ENCODE assay signal across 8 mouse cellular contexts in genomic region chr16:32189109-32189508, GRCm38 (mm10). TPM values are rescaled to one million over a fixed set of nuclear protein-coding genes. Genes with fewer than 3 reads are reported as not detected.
DNase-seq lines count a peak whose midpoint lies in the region; ATAC-seq and TF ChIP-seq lines count a peak whose summit lies in the region.

No protein-coding gene starts in this region.

- peak; percentile 33 for DNase-seq in forebrain, embryonic 14.5 days (ENCODE audit: low spot score)
- DNase-seq in thymus, adult 2 months: peak; percentile 32
- no peak for DNase-seq in thymus, adult 18-20 months
- peak; percentile 36 for DNase-seq in left cerebral cortex, postnatal 4 days
- DNase-seq in cerebellum, adult 18-20 months: no peak
- no peak for DNase-seq in c-Kit-positive CD71-positive TER-119-positive erythroid progenitor cells, embryonic 14.5 days (ENCODE audit: low spot score)

- H3K27me3 ChIP-seq in forebrain, embryonic 14.5 days (replicated peaks; ENCODE audit: control insufficient read depth, insufficient read depth, low read length): no peaks in the 10 kb centered on the region
- no peaks in the 10 kb centered on the region for H3K27me3 ChIP-seq in forebrain, embryonic 12.5 days
- no peaks in the 10 kb centered on the region for H3K27me3 ChIP-seq in thymus, adult 2 months (ENCODE audit: control insufficient read depth, insufficient read depth, low read length)
- H3K27me3 ChIP-seq in myocyte (ENCODE audit: control insufficient read depth, insufficient read depth, insufficient read length): peaks cover 8% of the 10 kb centered on the region

- no peaks in the 10 kb centered on the region for H3K79me2 ChIP-seq in myocyte (ENCODE audit: control insufficient read depth, insufficient read depth)

- no peaks in the 10 kb centered on the region for H3K9me3 ChIP-seq in forebrain, embryonic 14.5 days (replicated peaks; ENCODE audit: control insufficient read depth, low read length)
- no peaks in the 10 kb centered on the region for H3K9me3 ChIP-seq in forebrain, embryonic 12.5 days

- no peaks in the 10 kb centered on the region for H3K4me1 ChIP-seq in forebrain, embryonic 14.5 days (ENCODE audit: control insufficient read depth, insufficient read depth, low read length)
- no peaks in the 10 kb centered on the region for H3K4me1 ChIP-seq in forebrain, embryonic 12.5 days
- peaks cover 18% of the 10 kb centered on the region for H3K4me1 ChIP-seq in thymus, adult 2 months (replicated peaks; ENCODE audit: control insufficient read depth, insufficient read depth, low read length)

- no peak for TF ChIP-seq CTCF in thymus, adult 2 months (IDR thresholded peaks at IDR 0.05; ENCODE audit: borderline replicate concordance, control insufficient read depth, extremely low read depth, insufficient read depth, low read length, poor library complexity)

- H3K9ac ChIP-seq in forebrain, embryonic 14.5 days (ENCODE audit: low read length): no peak overlapping the region
- no peak overlapping the region for H3K9ac ChIP-seq in forebrain, embryonic 12.5 days

- no peak for TF ChIP-seq POLR2A in thymus, adult 2 months (IDR thresholded peaks at IDR 0.05; ENCODE audit: control insufficient read depth, extremely low read depth, insufficient read depth, low read length, poor library complexity)
- TF ChIP-seq POLR2A in myocyte (IDR thresholded peaks at IDR 0.05; ENCODE audit: insufficient read length, low read depth): no peak

- no peaks in the 10 kb centered on the region for H3K36me3 ChIP-seq in forebrain, embryonic 14.5 days (ENCODE audit: control insufficient read depth, insufficient read depth, low read length)
- H3K36me3 ChIP-seq in forebrain, embryonic 12.5 days (replicated peaks): no peaks in the 10 kb centered on the region
- H3K36me3 ChIP-seq in thymus, adult 2 months (ENCODE audit: control insufficient read depth, insufficient read depth, low read length): no peaks in the 10 kb centered on the region
- H3K36me3 ChIP-seq in myocyte (ENCODE audit: control insufficient read depth, insufficient read depth): no peaks in the 10 kb centered on the region

- H3K4me2 ChIP-seq in forebrain, embryonic 14.5 days (ENCODE audit: low read length): no peak overlapping the region
- H3K4me2 ChIP-seq in forebrain, embryonic 12.5 days: no peak overlapping the region
- peak overlapping the region; percentile 10 for H3K4me2 ChIP-seq in myocyte (ENCODE audit: low read depth)

- no peak overlapping the region for H3K27ac ChIP-seq in forebrain, embryonic 14.5 days (ENCODE audit: low read depth, low read length)
- H3K27ac ChIP-seq in forebrain, embryonic 12.5 days: no peak overlapping the region
- no peak overlapping the region for H3K27ac ChIP-seq in thymus, adult 2 months (ENCODE audit: control insufficient read depth, insufficient read depth, low read length)

- 60% methylated on average over 6 of the region's 6 CpGs for WGBS in forebrain, embryonic 14.5 days
- WGBS in forebrain, embryonic 12.5 days: 70% methylated on average over 6 of the region's 6 CpGs
- 8% methylated on average over 6 of the region's 6 CpGs for WGBS in thymus, adult 2 months

- H3K4me3 ChIP-seq in forebrain, embryonic 14.5 days (ENCODE audit: low read depth, low read length): no peak overlapping the region
- no peak overlapping the region for H3K4me3 ChIP-seq in forebrain, embryonic 12.5 days (replicated peaks)
- no peak overlapping the region for H3K4me3 ChIP-seq in thymus, adult 2 months (ENCODE audit: control insufficient read depth, insufficient read depth, low read length)
- no peak overlapping the region for H3K4me3 ChIP-seq in myocyte

- no peak overlapping the region for H3ac ChIP-seq in myocyte (ENCODE audit: control insufficient read depth, insufficient read length)

- no peak for ATAC-seq in forebrain, embryonic 14.5 days
- ATAC-seq in forebrain, embryonic 12.5 days (ENCODE audit: low FRiP score): no peak

- intact Hi-C loops in left cerebral cortex, postnatal 4 days (cut with DNase I): no loop called here

TF ChIP-seq in myocyte, 11 proteins besides CTCF, POLR2A, EP300 and RAD21:
- TF ChIP-seq SRF (IDR thresholded peaks at IDR 0.05; ENCODE audit: control insufficient read depth, insufficient read length, low read depth): no peak
- no peak for TF ChIP-seq MAX (IDR thresholded peaks at IDR 0.05; ENCODE audit: low read depth)
- TF ChIP-seq E2F4 (IDR thresholded peaks at IDR 0.05; ENCODE audit: insufficient read depth): no peak
- no peak for TF ChIP-seq REST (IDR thresholded peaks at IDR 0.05; ENCODE audit: insufficient read depth, insufficient read length)
- no peak for TF ChIP-seq TCF12 (IDR thresholded peaks at IDR 0.05; ENCODE audit: insufficient read depth, poor library complexity, severe bottlenecking)
- TF ChIP-seq USF1 (IDR thresholded peaks at IDR 0.05; ENCODE audit: low read depth): no peak
- no peak for TF ChIP-seq TCF3 (IDR thresholded peaks at IDR 0.05; ENCODE audit: insufficient read length, low read depth)
- TF ChIP-seq MYOG (IDR thresholded peaks at IDR 0.05; ENCODE audit: control insufficient read depth in 1 of 3, insufficient read depth in 1 of 3, insufficient read length in 2 of 3, low read depth in 2 of 3): no peak
- no peak for TF ChIP-seq CEBPB (IDR thresholded peaks at IDR 0.05; ENCODE audit: insufficient read depth, poor library complexity, severe bottlenecking)
- TF ChIP-seq MYOD1 (IDR thresholded peaks at IDR 0.05; ENCODE audit: control insufficient read depth in 1 of 3, insufficient read length in 2 of 3, low read depth in 2 of 3): no peak
- no peak for TF ChIP-seq POLR2AphosphoS2 (IDR thresholded peaks at IDR 0.05; ENCODE audit: insufficient read length, low read depth)

RNA-seq across cellular contexts. Expression of gene Bex6, which starts 9.5 kb away (rescaled TPM):
- polyA plus RNA-seq in forebrain, embryonic 14.5 days (2014; fragmentation: Nextera tagmentation; extraction: Ambion mirVana): not detected in 2 replicates
- polyA plus RNA-seq in forebrain, embryonic 12.5 days (2016; fragmentation: Nextera tagmentation; extraction: Ambion mirVana): not detected in 2 replicates
- polyA plus RNA-seq in thymus, adult 2 months (2012; rRNA removed): 0.65 and 0.79 TPM in 2 replicates
- total RNA-seq in left cerebral cortex, postnatal 4 days (2021): not detected
- polyA plus RNA-seq in myocyte (2012; fragmentation: generic; extraction: Trizol): not detected

RNA-seq across cellular contexts. Expression of gene Nrros, which starts 23.7 kb away (rescaled TPM):
- 7.9 and 10.6 TPM in 2 replicates for polyA plus RNA-seq in forebrain, embryonic 14.5 days (2014; fragmentation: Nextera tagmentation; extraction: Ambion mirVana)
- polyA plus RNA-seq in forebrain, embryonic 12.5 days (2016; fragmentation: Nextera tagmentation; extraction: Ambion mirVana): 6.8 and 7.4 TPM in 2 replicates
- 148 and 157 TPM in 2 replicates for polyA plus RNA-seq in thymus, adult 2 months (2012; rRNA removed)
- 1 to 10 TPM; 5.7 to 5.9 TPM for total RNA-seq in left cerebral cortex, postnatal 4 days (2021)
- polyA plus RNA-seq in myocyte (2012; fragmentation: generic; extraction: Trizol): not detected

RNA-seq across cellular contexts. Expression of gene Fbxo45, which starts 57.8 kb away (rescaled TPM):
- polyA plus RNA-seq in forebrain, embryonic 14.5 days (2014; fragmentation: Nextera tagmentation; extraction: Ambion mirVana): 10.6 and 10.7 TPM in 2 replicates
- 14.3 and 25.8 TPM in 2 replicates for polyA plus RNA-seq in forebrain, embryonic 12.5 days (2016; fragmentation: Nextera tagmentation; extraction: Ambion mirVana)
- 6.5 and 7.7 TPM in 2 replicates for polyA plus RNA-seq in thymus, adult 2 months (2012; rRNA removed)
- 10 to 100 TPM; 45.5 to 46.7 TPM for total RNA-seq in left cerebral cortex, postnatal 4 days (2021)
- polyA plus RNA-seq in myocyte (2012; fragmentation: generic; extraction: Trizol): 3.9 TPM

RNA-seq across cellular contexts. Expression of gene Wdr53, which starts 57.9 kb away (rescaled TPM):
- 15.8 and 16.5 TPM in 2 replicates for polyA plus RNA-seq in forebrain, embryonic 14.5 days (2014; fragmentation: Nextera tagmentation; extraction: Ambion mirVana)
- 16.8 and 17.8 TPM in 2 replicates for polyA plus RNA-seq in forebrain, embryonic 12.5 days (2016; fragmentation: Nextera tagmentation; extraction: Ambion mirVana)
- 5.3 and 5.4 TPM in 2 replicates for polyA plus RNA-seq in thymus, adult 2 months (2012; rRNA removed)
- total RNA-seq in left cerebral cortex, postnatal 4 days (2021): 10 to 100 TPM; 10.2 to 10.3 TPM
- polyA plus RNA-seq in myocyte (2012; fragmentation: generic; extraction: Trizol): 6.9 TPM

Comparison
In these comparisons a context has a peak if more than half of its experiments do, and no peak if none do; other contexts are left out.
1. DNase-seq: peak in forebrain, embryonic 14.5 days (single experiment), thymus, adult 2 months (single experiment) and left cerebral cortex, postnatal 4 days (single experiment); none in thymus, adult 18-20 months (0 of 2), cerebellum, adult 18-20 months (0 of 2) and c-Kit-positive CD71-positive TER-119-positive erythroid progenitor cells, embryonic 14.5 days (single experiment).
2. RNA of gene Nrros, which starts 23.7 kb away (polyA plus RNA-seq): 148 to 157 TPM in thymus, adult 2 months; 7.9 to 10.6 TPM in forebrain, embryonic 14.5 days, 6.8 to 7.4 TPM in forebrain, embryonic 12.5 days and not detected in myocyte (single experiment); every median in the first group is over 10 times any median in the second.